Mouse (Mus musculus) kidney, adult 2 months (tissue): Measurements from ENCODE around the gene Tmem39b. TPM values are rescaled to one million over a fixed set of nuclear protein-coding genes. Genes with fewer than 3 reads are reported as not detected.

Source experiments
- DNase-seq: peaks from one replicate; pipeline ENCODE4 v3.0.0; 2021
- H3K27ac ChIP-seq: fragments of 200-500 bp; 2 replicates; pipeline ENCODE4 v1.5.1; 2012; ENCODE audit warnings: low read depth, low read length, control low read depth, inconsistent platforms; ENCODE audit not compliant: insufficient read depth
- H3K27me3 ChIP-seq: fragments of 200-500 bp; replicated peaks from 2 replicates; pipeline ENCODE4 v1.6.1; 2012; ENCODE audit warnings: mild to moderate bottlenecking, moderate library complexity, low read length, inconsistent platforms; ENCODE audit not compliant: control insufficient read depth, insufficient read depth
- H3K36me3 ChIP-seq: fragments of 200-500 bp; 2 replicates; pipeline ENCODE4 v1.6.1; 2012; ENCODE audit warnings: mild to moderate bottlenecking, moderate library complexity, low read length, inconsistent platforms; ENCODE audit not compliant: control insufficient read depth, insufficient read depth
- H3K4me1 ChIP-seq: fragments of 200-500 bp; 2 replicates; pipeline ENCODE4 v1.6.1; 2011; ENCODE audit warnings: low read length; ENCODE audit not compliant: control insufficient read depth, insufficient read depth
- H3K4me3 ChIP-seq: fragments of 200-500 bp; 2 replicates; pipeline ENCODE4 v1.5.1; 2011; ENCODE audit warnings: mild to moderate bottlenecking, low read depth, low read length, control low read depth; ENCODE audit not compliant: insufficient read depth
- CTCF ChIP-seq: fragments of 200-500 bp; conservative IDR thresholded peaks from 2 replicates; pipeline ENCODE4 v1.5.1; 2011; ENCODE audit warnings: low read depth, mild to moderate bottlenecking, control low read depth, low read length, moderate library complexity, mixed read lengths; ENCODE audit not compliant: insufficient read depth, insufficient read length
- POLR2A ChIP-seq: fragments of 200-500 bp; IDR thresholded peaks from one replicate; pipeline ENCODE4 v1.6.1; 2011; ENCODE audit warnings: low read depth, low read length, control low read depth
- WGBS: fragments of 180-500 bp; shearing (Covaris S2); methylation state at CpG from one replicate; pipeline ENCODE4 v1.1.7; 2018; 5-methylcytosine and 5-hydroxymethylcytosine counted together
- polyA plus RNA-seq: library from polyadenylated mRNA; depleted of rRNA; stranded (reverse); fragments of >200 nt; gene quantifications from 2 replicates; pipeline ENCODE4 v1.2.3, GENCODE M21; 2012; rRNA removed

The Tmem39b gene
- polyA plus RNA-seq = 28.5 and 34.0 TPM in 2 replicates

- TF ChIP-seq POLR2A (no peak), CTCF (no peak)
- peak; percentile 95 for DNase-seq
- H3K36me3 ChIP-seq = no peaks in the 10 kb centered on the region
- peak within 1 kb of the TSS; percentile 47 for H3K27ac ChIP-seq
- H3K4me1 ChIP-seq = peaks cover 4% of the 10 kb centered on the region; the same call in 1 of the 2 replicates
- WGBS = 2% methylated on average over 55 of the region's 57 CpGs
- no peaks in the 10 kb centered on the region for H3K27me3 ChIP-seq
- peak within 1 kb of the TSS; percentile 64 for H3K4me3 ChIP-seq
Measured at GRCm38 (mm10) chr4:129696158-129696985, at the start of gene Tmem39b. TSS of gene Tmem39b (minus strand) at chr4:129696838.

- Histone ChIP-seq H3K4me1 (no peaks in the 10 kb centered on the region), H3K36me3 (no peaks in the 10 kb centered on the region), H3K27ac (no peak overlapping the region), H3K27me3 (no peaks in the 10 kb centered on the region), H3K4me3 (no peak overlapping the region)
- peak; percentile 8 for DNase-seq
- TF ChIP-seq POLR2A = no peak
- no peak for TF ChIP-seq CTCF
- WGBS = 50% methylated on average over 1 of the region's 1 CpGs
Measured at GRCm38 (mm10) chr4:129746106-129746505, 49.5 kb upstream of the Tmem39b start.

GRCm38 (mm10) chr4:129743494-129743893, 46.9 kb upstream of the Tmem39b start:
- Histone ChIP-seq H3K27me3 (no peaks in the 10 kb centered on the region), H3K4me3 (no peak overlapping the region), H3K27ac (no peak overlapping the region), H3K4me1 (peaks cover 4% of the 10 kb centered on the region; the same call in 1 of the 2 replicates), H3K36me3 (no peaks in the 10 kb centered on the region)
- DNase-seq = no peak
- TF ChIP-seq POLR2A (no peak), CTCF (no peak)
- WGBS = 50% methylated on average over 2 of the region's 2 CpGs

- DNase-seq = no peak
- Histone ChIP-seq H3K4me3 (peak overlapping the region; percentile 58), H3K4me1 (peaks cover 4% of the 10 kb centered on the region; the same call in 1 of the 2 replicates), H3K27ac (peak overlapping the region; percentile 85), H3K27me3 (no peaks in the 10 kb centered on the region), H3K36me3 (no peaks in the 10 kb centered on the region)
- TF ChIP-seq CTCF (no peak), POLR2A (no peak)
- 17% methylated on average over 7 of the region's 7 CpGs for WGBS
Measured at GRCm38 (mm10) chr4:129743010-129743390, 46.4 kb upstream of the Tmem39b start.

GRCm38 (mm10) chr4:129742232-129743009, 45.8 kb upstream of the Tmem39b start, which contains the start of gene Khdrbs1:
TSS of gene Khdrbs1 (minus strand) at chr4:129742303.
- H3K27ac ChIP-seq = peak within 1 kb of the TSS; percentile 88
- H3K4me3 ChIP-seq = peak within 1 kb of the TSS; percentile 93
- H3K27me3 ChIP-seq = no peaks in the 10 kb centered on the region
- H3K36me3 ChIP-seq = no peaks in the 10 kb centered on the region
- H3K4me1 ChIP-seq = peaks cover 4% of the 10 kb centered on the region; the same call in 1 of the 2 replicates
- WGBS = 1% methylated on average over 73 of the region's 76 CpGs
- peak; percentile 98 for DNase-seq
- TF ChIP-seq POLR2A (peak; percentile 60), CTCF (no peak)

- DNase-seq = no peak
- under 1% methylated on average over 34 of the region's 34 CpGs for WGBS
- no peak for TF ChIP-seq POLR2A
- TF ChIP-seq CTCF = no peak
- H3K27me3 ChIP-seq = no peaks in the 10 kb centered on the region
- peak overlapping the region; percentile 88 for H3K27ac ChIP-seq
- peak overlapping the region; percentile 93 for H3K4me3 ChIP-seq
- peaks cover 4% of the 10 kb centered on the region; the same call in 1 of the 2 replicates for H3K4me1 ChIP-seq
- H3K36me3 ChIP-seq = no peaks in the 10 kb centered on the region
Measured at GRCm38 (mm10) chr4:129741974-129742231, 45.3 kb upstream of the Tmem39b start.
